Mouse (Mus musculus): ENCODE measurements around the gene Pex6. TPM values are rescaled to one million over a fixed set of nuclear protein-coding genes. Genes with fewer than 3 reads are reported as not detected.

Pex6 gene
- polyA plus RNA-seq, 1 experiment from 2014 or later: 28.6 TPM

DNA sequence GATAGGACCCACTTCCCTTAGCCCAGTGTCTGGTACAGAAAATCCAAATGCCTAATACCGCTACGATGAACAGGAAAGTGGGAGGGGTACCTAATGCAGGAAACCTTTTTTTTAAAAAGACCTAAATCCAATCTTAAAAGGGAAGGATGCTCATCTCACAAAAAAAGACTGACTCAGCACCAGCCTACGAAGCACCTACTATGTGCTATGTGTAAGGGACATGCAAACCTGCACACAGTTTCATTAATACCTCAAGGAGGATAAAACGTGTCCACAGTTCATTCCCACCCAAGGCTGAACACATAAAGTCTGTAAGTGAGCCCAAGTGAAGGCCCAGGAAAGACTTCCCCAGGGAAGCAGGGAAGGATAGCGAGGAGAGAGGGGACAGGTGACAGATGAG, 8.8 kb upstream of the Pex6 start:
- Histone ChIP-seq H3K4me1 (peaks cover 30% of the 10 kb centered on the region), H3K4me2 (peak overlapping the region; percentile 79), H3K9me3 (no peaks in the 10 kb centered on the region), H3K36me3 (peaks cover 12% of the 10 kb centered on the region), H3K27me3 (no peaks in the 10 kb centered on the region), H3K4me3 (no peak overlapping the region), H3K9ac (peak overlapping the region; percentile 11; the same call in 1 of the 2 replicates), H3K27ac (no peak overlapping the region)
- ATAC-seq (ENCODE audit: borderline replicate concordance, extremely low read depth, low FRiP score, low TSS enrichment): no peak
- WGBS: 83% methylated on average over 5 of the region's 5 CpGs

DNA sequence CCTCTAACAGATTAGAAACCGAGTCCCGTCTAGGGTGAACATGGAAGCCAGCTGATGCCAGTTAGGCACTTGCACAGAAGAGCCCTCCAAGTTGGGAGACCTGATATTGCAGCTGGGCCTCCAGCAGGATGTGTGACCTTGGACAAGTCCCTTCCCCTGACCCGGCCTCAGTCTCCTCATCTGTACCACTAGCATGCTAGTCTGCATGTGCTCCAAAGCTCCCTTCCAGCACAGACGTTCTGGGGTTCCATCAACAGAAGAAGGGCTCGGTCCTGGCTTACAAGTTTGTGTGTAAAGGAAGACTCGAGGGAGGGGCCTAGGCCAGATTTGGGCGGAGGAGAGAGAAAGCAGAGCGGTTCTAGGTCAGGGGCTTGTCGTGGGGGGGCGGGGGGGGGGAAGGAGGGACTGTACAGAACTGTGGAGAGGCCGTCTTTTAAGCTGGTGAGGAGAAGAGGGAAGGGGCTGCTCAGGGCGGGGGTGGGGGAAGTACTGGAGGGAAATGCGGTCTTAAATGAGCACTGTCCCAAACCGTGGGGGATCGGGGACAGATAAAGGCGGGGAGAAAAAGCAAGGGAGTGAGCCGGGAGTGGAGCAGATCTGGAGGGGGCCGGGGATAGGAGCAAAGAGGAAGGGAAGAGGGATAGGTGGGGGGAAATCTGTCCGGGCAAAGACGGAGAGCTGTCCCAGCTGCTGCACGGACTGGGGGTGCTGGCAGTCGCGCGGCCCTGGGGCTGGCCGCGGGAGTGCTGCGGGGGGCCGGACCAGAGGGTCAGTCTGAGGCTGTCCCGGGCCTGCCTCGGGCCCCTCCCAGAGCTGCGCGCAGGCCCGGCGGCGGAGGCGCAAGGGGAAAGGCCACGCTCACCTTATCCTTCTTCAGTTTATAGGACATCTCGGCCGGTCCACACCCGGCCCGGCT, 7.0 kb upstream of the Pex6 start:
- Histone ChIP-seq H3K9ac (peak overlapping the region; percentile 87), H3K4me3 (peak overlapping the region; percentile 83), H3K27me3 (no peaks in the 10 kb centered on the region), H3K36me3 (peaks cover 5% of the 10 kb centered on the region), H3K9me3 (no peaks in the 10 kb centered on the region), H3K4me2 (peak overlapping the region; percentile 79), H3K27ac (peak overlapping the region; percentile 96), H3K4me1 (peaks cover 30% of the 10 kb centered on the region)
- peak; percentile 88 for ATAC-seq (ENCODE audit: borderline replicate concordance, extremely low read depth, low FRiP score, low TSS enrichment)
- 2% methylated on average over 38 of the region's 41 CpGs for WGBS

GRCm38 (mm10) chr17:46704887-46705835, 6.1 kb upstream of the Pex6 start, which contains the start of gene Ppp2r5d:
Gene Ppp2r5d (minus strand): TSS chr17:46705111.
- peak within 1 kb of the TSS; percentile 83 for H3K4me3 ChIP-seq
- under 1% methylated on average over 48 of the region's 48 CpGs for WGBS
- ATAC-seq (ENCODE audit: borderline replicate concordance, extremely low read depth, low FRiP score, low TSS enrichment): peak; percentile 94
- H3K4me2 ChIP-seq: peak within 1 kb of the TSS; percentile 79
- peaks cover 30% of the 10 kb centered on the region for H3K4me1 ChIP-seq
- no peaks in the 10 kb centered on the region for H3K27me3 ChIP-seq
- H3K9ac ChIP-seq: peak within 1 kb of the TSS; percentile 87
- H3K36me3 ChIP-seq: no peaks in the 10 kb centered on the region
- H3K27ac ChIP-seq: peak within 1 kb of the TSS; percentile 96
- H3K9me3 ChIP-seq: no peaks in the 10 kb centered on the region

DNA sequence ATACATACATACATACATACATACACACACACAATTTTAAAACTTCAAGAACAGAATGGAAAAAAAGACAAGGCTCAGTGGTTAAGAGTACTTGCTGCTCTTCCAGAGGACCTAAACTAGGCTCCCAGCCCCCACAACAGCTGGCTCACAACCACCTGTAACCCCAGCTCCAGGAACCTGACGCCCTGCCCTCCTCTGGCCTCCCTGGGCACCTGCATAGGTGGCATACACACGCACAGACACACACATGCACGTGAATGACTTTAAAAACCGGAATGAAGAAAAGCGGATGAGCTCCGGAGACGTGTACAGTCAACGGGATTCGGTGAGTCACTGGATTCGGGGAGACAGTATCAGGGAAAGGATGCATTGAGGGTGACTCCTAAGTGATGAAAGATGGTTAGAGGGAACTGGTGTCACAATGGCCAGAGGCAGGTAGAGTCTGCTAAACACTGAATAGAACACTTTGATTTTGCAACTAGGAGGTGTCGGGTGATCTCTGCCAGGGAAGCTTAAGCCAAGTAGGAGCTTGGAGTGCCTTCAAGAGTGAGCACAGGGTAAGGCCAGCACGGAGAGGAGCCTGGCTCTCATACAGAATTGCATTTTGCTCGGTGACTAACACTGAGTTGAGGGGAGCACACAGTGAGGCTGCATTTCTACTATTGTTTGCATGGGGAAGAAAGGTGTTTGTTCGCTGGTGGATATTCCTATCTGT, 4.7 kb upstream of the Pex6 start:
- H3K4me3 ChIP-seq: no peak overlapping the region
- H3K4me2 ChIP-seq: no peak overlapping the region
- no peak overlapping the region for H3K27ac ChIP-seq
- WGBS: 86% methylated on average over 14 of the region's 14 CpGs
- no peaks in the 10 kb centered on the region for H3K9me3 ChIP-seq
- H3K9ac ChIP-seq: no peak overlapping the region
- no peaks in the 10 kb centered on the region for H3K27me3 ChIP-seq
- no peaks in the 10 kb centered on the region for H3K36me3 ChIP-seq
- peaks cover 28% of the 10 kb centered on the region for H3K4me1 ChIP-seq
- ATAC-seq (ENCODE audit: borderline replicate concordance, extremely low read depth, low FRiP score, low TSS enrichment): no peak

DNA sequence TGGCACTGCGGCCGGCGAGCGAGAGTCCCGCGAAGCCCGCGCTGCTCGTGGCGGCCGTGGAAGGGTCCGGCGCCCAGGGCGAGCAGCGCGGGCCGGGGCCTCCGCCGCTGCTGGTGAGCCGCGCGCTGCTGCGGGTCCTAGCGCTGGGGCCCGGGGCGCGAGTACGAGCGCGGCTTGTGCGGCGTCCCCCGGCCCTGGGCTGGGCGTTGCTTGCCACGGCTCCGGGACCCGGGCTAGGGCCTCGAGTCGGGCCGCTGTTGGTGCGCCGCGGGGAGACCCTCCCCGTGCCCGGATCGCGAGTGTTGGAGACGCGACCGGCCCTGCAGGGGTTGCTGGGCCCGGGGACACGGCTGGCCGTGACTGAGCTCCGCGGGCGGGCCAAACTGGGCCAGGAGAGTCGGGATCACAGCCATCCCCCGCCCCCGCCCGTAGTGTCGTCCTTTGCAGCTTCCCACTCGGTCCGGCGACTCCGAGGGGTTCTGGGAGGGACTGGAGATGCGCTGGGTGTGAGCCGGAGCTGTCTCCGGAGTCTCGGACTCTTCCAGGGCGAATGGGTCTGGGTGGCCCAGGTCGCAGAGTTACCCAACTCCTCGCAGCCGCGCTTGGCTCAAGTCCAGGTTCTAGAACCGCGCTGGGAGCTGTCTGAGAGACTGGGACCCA, 479 bp downstream of the Pex6 start:
- under 1% methylated on average over 76 of the region's 76 CpGs for WGBS

GRCm38 (mm10) chr17:46712442-46712841, 1.2 kb downstream of the Pex6 start:
- Histone ChIP-seq H3K4me3 (peak overlapping the region; percentile 85), H3K9ac (peak overlapping the region; percentile 91; the same call in 1 of the 2 replicates), H3K4me1 (peaks cover 14% of the 10 kb centered on the region), H3K27me3 (no peaks in the 10 kb centered on the region), H3K36me3 (peaks cover 36% of the 10 kb centered on the region), H3K27ac (no peak overlapping the region), H3K4me2 (peak overlapping the region; percentile 83), H3K9me3 (no peaks in the 10 kb centered on the region)
- ATAC-seq (ENCODE audit: borderline replicate concordance, extremely low read depth, low FRiP score, low TSS enrichment): no peak
- 52% methylated on average over 7 of the region's 7 CpGs for WGBS

More for the DNA sequence above, 479 bp downstream of the Pex6 start:
- Histone ChIP-seq H3K27ac (peak overlapping the region; percentile 65), H3K4me1 (peaks cover 14% of the 10 kb centered on the region), H3K36me3 (peaks cover 32% of the 10 kb centered on the region), H3K4me3 (peak overlapping the region; percentile 85), H3K9ac (peak overlapping the region; percentile 91), H3K9me3 (no peaks in the 10 kb centered on the region), H3K27me3 (no peaks in the 10 kb centered on the region), H3K4me2 (peak overlapping the region; percentile 83)
- ATAC-seq (ENCODE audit: borderline replicate concordance, extremely low read depth, low FRiP score, low TSS enrichment): peak; percentile 62

GRCm38 (mm10) chr17:46713849-46714248, 2.6 kb downstream of the Pex6 start:
- Histone ChIP-seq H3K4me1 (peaks cover 14% of the 10 kb centered on the region), H3K9ac (no peak overlapping the region), H3K4me2 (no peak overlapping the region), H3K9me3 (no peaks in the 10 kb centered on the region), H3K36me3 (peaks cover 36% of the 10 kb centered on the region), H3K27me3 (no peaks in the 10 kb centered on the region), H3K4me3 (no peak overlapping the region), H3K27ac (no peak overlapping the region)
- ATAC-seq (ENCODE audit: borderline replicate concordance, extremely low read depth, low FRiP score, low TSS enrichment): no peak
- 86% methylated on average over 9 of the region's 9 CpGs for WGBS

DNA sequence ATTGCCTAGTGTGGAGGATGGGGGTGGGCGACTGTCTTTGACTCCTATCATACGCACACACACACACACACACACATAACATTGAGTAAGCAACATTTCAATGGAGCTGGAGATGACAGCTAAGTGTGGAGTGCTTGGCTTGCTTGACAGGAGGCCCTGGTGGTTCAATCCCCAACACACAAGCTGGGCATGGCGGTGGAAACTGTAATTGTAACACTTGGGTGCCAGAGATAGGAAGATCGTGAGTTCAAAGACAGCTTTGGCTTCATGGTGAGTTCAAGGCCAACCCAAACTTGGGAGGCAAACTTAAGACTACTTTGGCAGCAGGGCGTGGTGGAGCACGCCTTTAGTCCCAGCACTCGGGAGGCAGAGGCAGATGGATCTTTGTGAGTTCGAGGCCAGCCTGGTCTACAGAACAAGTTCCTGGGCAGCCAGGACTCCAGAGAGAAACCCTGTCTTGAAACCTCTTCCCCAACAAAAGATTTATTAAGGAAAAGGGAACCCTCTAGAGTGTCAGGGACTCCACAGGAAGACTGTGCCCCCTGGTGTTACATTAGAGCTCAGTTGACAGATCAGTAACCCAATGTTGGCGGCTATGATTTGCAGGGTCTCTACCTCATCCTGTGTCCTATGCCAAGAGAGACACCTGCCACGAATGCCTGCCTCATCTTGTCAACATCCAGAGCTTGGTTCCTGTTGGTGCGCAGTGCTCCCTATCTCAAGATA, 3.7 kb downstream of the Pex6 start:
- no peaks in the 10 kb centered on the region for H3K9me3 ChIP-seq
- no peak for ATAC-seq (ENCODE audit: borderline replicate concordance, extremely low read depth, low FRiP score, low TSS enrichment)
- no peak overlapping the region for H3K9ac ChIP-seq
- H3K27me3 ChIP-seq: no peaks in the 10 kb centered on the region
- H3K4me3 ChIP-seq: no peak overlapping the region
- H3K4me1 ChIP-seq: peaks cover 14% of the 10 kb centered on the region
- H3K36me3 ChIP-seq: peaks cover 36% of the 10 kb centered on the region
- WGBS: 89% methylated on average over 11 of the region's 11 CpGs
- no peak overlapping the region for H3K4me2 ChIP-seq
- H3K27ac ChIP-seq: no peak overlapping the region

- peaks cover 38% of the 10 kb centered on the region for H3K36me3 ChIP-seq
- no peaks in the 10 kb centered on the region for H3K4me1 ChIP-seq
Observed at GRCm38 (mm10) chr17:46721077-46721476, 9.8 kb downstream of the Pex6 start.

GRCm38 (mm10) chr17:46724477-46725084, 13.3 kb downstream of the Pex6 start:
- Histone ChIP-seq H3K9me3 (no peaks in the 10 kb centered on the region), H3K27ac (no peak overlapping the region), H3K4me2 (no peak overlapping the region), H3K9ac (no peak overlapping the region), H3K4me3 (no peak overlapping the region), H3K27me3 (peaks cover 16% of the 10 kb centered on the region), H3K4me1 (peaks cover 7% of the 10 kb centered on the region; the same call in 1 of the 2 replicates), H3K36me3 (peaks cover 28% of the 10 kb centered on the region)
- WGBS: 67% methylated on average over 19 of the region's 20 CpGs
- no peak for ATAC-seq (ENCODE audit: borderline replicate concordance, extremely low read depth, low FRiP score, low TSS enrichment)

More at GRCm38 (mm10) chr17:46721077-46721476, 9.8 kb downstream of the Pex6 start:
- H3K9ac ChIP-seq: no peak overlapping the region
- H3K9me3 ChIP-seq: no peaks in the 10 kb centered on the region
- no peak overlapping the region for H3K27ac ChIP-seq
- WGBS: 80% methylated on average over 7 of the region's 7 CpGs
- H3K4me2 ChIP-seq: no peak overlapping the region
- no peak overlapping the region for H3K4me3 ChIP-seq
- ATAC-seq (ENCODE audit: borderline replicate concordance, extremely low read depth, low FRiP score, low TSS enrichment): no peak
- no peaks in the 10 kb centered on the region for H3K27me3 ChIP-seq

Measured in lung, embryonic 15.5 days (tissue).